Mouse (Mus musculus) testis, adult 2 months (tissue): ENCODE measurements around the gene Nr6a1. TPM values are rescaled to one million over a fixed set of nuclear protein-coding genes. Genes with fewer than 3 reads are reported as not detected.
A peak's percentile ranks its signal among the peaks of the same experiment; 100 is the strongest.

ENCODE experiments used
- H3K27ac ChIP-seq: fragments of 200-500 bp; 2 replicates; pipeline ENCODE4 v1.5.1; 2012; ENCODE audit warnings: low read depth, low read length; ENCODE audit not compliant: control insufficient read depth, insufficient read depth
- H3K27me3 ChIP-seq: fragments of 200-500 bp; 2 replicates; pipeline ENCODE4 v1.6.1; 2012; ENCODE audit warnings: mild to moderate bottlenecking, low read length, moderate library complexity; ENCODE audit not compliant: control insufficient read depth, insufficient read depth
- H3K36me3 ChIP-seq: fragments of 200-500 bp; 2 replicates; pipeline ENCODE4 v1.6.1; 2012; ENCODE audit warnings: mild to moderate bottlenecking, low read length; ENCODE audit not compliant: control insufficient read depth, insufficient read depth
- H3K4me1 ChIP-seq: fragments of 200-500 bp; 2 replicates; pipeline ENCODE4 v1.6.1; 2012; ENCODE audit warnings: low read length; ENCODE audit not compliant: control insufficient read depth, insufficient read depth
- H3K4me3 ChIP-seq: fragments of 200-500 bp; 2 replicates; pipeline ENCODE4 v1.5.1; 2012; ENCODE audit warnings: low read depth, mild to moderate bottlenecking, low read length, moderate library complexity, mixed read lengths; ENCODE audit not compliant: control insufficient read depth
- CTCF ChIP-seq: fragments of 200-500 bp; IDR thresholded peaks from 2 replicates; pipeline ENCODE4 v1.5.1; 2012; ENCODE audit warnings: low read depth, mild to moderate bottlenecking, inconsistent platforms, low read length, moderate library complexity; ENCODE audit not compliant: control insufficient read depth, insufficient read depth, insufficient replicate concordance
- POLR2A ChIP-seq: fragments of 200-500 bp; IDR thresholded peaks from 2 replicates; pipeline ENCODE4 v1.6.1; 2012; ENCODE audit warnings: low read depth, mild to moderate bottlenecking, inconsistent platforms, low read length, moderate library complexity; ENCODE audit not compliant: control insufficient read depth
- polyA plus RNA-seq: library from polyadenylated mRNA; depleted of rRNA; stranded (reverse); fragments of >200 nt; gene quantifications from 2 replicates; pipeline ENCODE4 v1.2.3, GENCODE M21; 2012

Nr6a1 gene
- polyA plus RNA-seq, 1 experiment = 204 TPM

GRCm38 (mm10) chr2:38711421-38711861, 216.0 kb downstream of the Nr6a1 start:
- Histone ChIP-seq H3K4me3 (peak overlapping the region; percentile 64), H3K27ac (no peak overlapping the region), H3K36me3 (no peaks in the 10 kb centered on the region), H3K4me1 (peaks cover 26% of the 10 kb centered on the region), H3K27me3 (no peaks in the 10 kb centered on the region; the same call in 1 of the 2 replicates)
- TF ChIP-seq CTCF (no peak), POLR2A (no peak)

- H3K36me3 ChIP-seq = no peaks in the 10 kb centered on the region
- no peaks in the 10 kb centered on the region; the same call in 1 of the 2 replicates for H3K27me3 ChIP-seq
- H3K27ac ChIP-seq = no peak overlapping the region
- H3K4me1 ChIP-seq = peaks cover 26% of the 10 kb centered on the region
- TF ChIP-seq POLR2A (no peak), CTCF (no peak)
- H3K4me3 ChIP-seq = peak overlapping the region; percentile 12
Measured at GRCm38 (mm10) chr2:38710304-38711241, 216.9 kb downstream of the Nr6a1 start.

- H3K27me3 ChIP-seq = no peaks in the 10 kb centered on the region; the same call in 1 of the 2 replicates
- no peaks in the 10 kb centered on the region for H3K36me3 ChIP-seq
- TF ChIP-seq POLR2A = no peak
- TF ChIP-seq CTCF = no peak
- peaks cover 22% of the 10 kb centered on the region for H3K4me1 ChIP-seq
- no peak overlapping the region for H3K27ac ChIP-seq
- no peak overlapping the region for H3K4me3 ChIP-seq
Measured at GRCm38 (mm10) chr2:38708907-38709688, 218.4 kb downstream of the Nr6a1 start.

- Histone ChIP-seq H3K27me3 (no peaks in the 10 kb centered on the region; the same call in 1 of the 2 replicates), H3K4me1 (peaks cover 11% of the 10 kb centered on the region), H3K27ac (no peak overlapping the region), H3K4me3 (no peak overlapping the region), H3K36me3 (no peaks in the 10 kb centered on the region)
- TF ChIP-seq POLR2A (no peak), CTCF (no peak)
Measured at GRCm38 (mm10) chr2:38706661-38707060, 220.8 kb downstream of the Nr6a1 start.

DNA sequence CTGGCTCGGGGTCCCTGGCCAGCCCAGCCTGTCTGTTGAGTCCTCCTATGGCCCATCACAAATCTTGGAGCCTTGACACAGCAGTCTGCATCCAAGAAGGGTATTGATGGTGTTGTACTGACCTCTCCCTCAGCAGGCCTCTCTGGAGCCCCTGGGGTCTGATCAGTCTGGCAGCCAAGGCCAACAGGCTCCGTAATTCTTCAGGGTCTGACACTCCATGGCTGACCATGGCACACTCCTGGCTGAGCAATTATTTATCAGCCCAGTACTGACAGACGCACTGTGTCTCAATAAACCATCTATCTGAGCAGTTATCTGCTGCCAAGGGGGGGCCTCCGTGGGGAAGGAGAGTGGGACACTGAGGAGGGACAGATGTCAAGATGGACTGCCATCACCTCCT, 222.5 kb downstream of the Nr6a1 start:
- H3K27ac ChIP-seq = no peak overlapping the region
- H3K4me1 ChIP-seq = peaks cover under 1% of the 10 kb centered on the region
- no peaks in the 10 kb centered on the region for H3K27me3 ChIP-seq
- no peaks in the 10 kb centered on the region for H3K36me3 ChIP-seq
- no peak for TF ChIP-seq CTCF
- no peak for TF ChIP-seq POLR2A
- no peak overlapping the region for H3K4me3 ChIP-seq

GRCm38 (mm10) chr2:38704336-38704735, 223.2 kb downstream of the Nr6a1 start:
- no peak overlapping the region for H3K4me3 ChIP-seq
- no peaks in the 10 kb centered on the region for H3K4me1 ChIP-seq
- no peaks in the 10 kb centered on the region for H3K36me3 ChIP-seq
- TF ChIP-seq POLR2A = no peak
- H3K27ac ChIP-seq = no peak overlapping the region
- no peaks in the 10 kb centered on the region for H3K27me3 ChIP-seq

GRCm38 (mm10) chr2:38700177-38700576, 227.3 kb downstream of the Nr6a1 start:
- Histone ChIP-seq H3K4me3 (no peak overlapping the region), H3K27ac (no peak overlapping the region), H3K4me1 (no peaks in the 10 kb centered on the region), H3K27me3 (no peaks in the 10 kb centered on the region), H3K36me3 (no peaks in the 10 kb centered on the region)
- no peak for TF ChIP-seq CTCF
- TF ChIP-seq POLR2A = no peak
